Mouse (Mus musculus): ENCODE data around the gene Pla2g4c. TPM values are rescaled to one million over a fixed set of nuclear protein-coding genes. Genes with fewer than 3 reads are reported as not detected.

The Pla2g4c gene
- total RNA-seq, 1 experiment: 2.9 TPM

DNA sequence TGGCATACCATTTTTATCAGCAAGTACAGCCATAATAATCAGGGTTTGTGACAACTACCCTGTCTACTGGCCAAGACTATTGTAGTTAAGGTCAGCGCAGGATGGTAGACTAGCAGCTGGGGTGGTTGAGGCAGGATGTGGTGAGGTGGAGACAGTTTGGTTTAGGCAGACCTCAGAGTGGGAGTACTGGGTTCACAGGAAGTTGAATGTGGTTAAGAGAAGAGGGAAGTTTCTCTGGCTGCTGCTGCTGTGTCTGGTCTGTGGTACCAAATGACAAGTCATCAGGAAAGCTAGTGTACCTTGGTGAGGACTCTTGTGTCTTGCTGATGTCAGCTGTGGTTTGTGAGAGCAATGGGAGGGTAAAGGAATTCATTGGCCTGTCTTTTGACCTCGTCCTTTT, 21.7 kb upstream of the Pla2g4c start:
- Histone ChIP-seq H3K4me3 (ENCODE audit: insufficient read depth in 1 of 2, low read depth in 1 of 2, low read length in 2 of 2, poor library complexity in 1 of 2, severe bottlenecking in 1 of 2) (no peak overlapping the region), H3K9me3 (ENCODE audit: control insufficient read depth, insufficient read depth, low read depth, low read length) (peaks cover 3% of the 10 kb centered on the region; the same call in 1 of the 2 replicates), H3K9ac (ENCODE audit: insufficient read depth, low read depth, low read length, poor library complexity, severe bottlenecking) (no peak overlapping the region), H3K4me1 (ENCODE audit: control insufficient read depth in 2 of 2, insufficient read depth in 2 of 2, low read length in 2 of 2, poor library complexity in 1 of 2) (0 out of 4 replicates have a peak, but pooled peaks cover 0 to 2% of the 10 kb centered on the region in 2 experiments), H3K36me3 (ENCODE audit: control insufficient read depth, insufficient read depth, low read length, poor library complexity, severe bottlenecking) (peaks cover 74% of the 10 kb centered on the region), H3K27ac (ENCODE audit: insufficient read depth, low read depth, low read length, poor library complexity, severe bottlenecking) (no peak overlapping the region)
- TF ChIP-seq CHD2 (IDR thresholded peaks at IDR 0.05; ENCODE audit: low read depth, low read length) (no peak), ZNF384 (IDR thresholded peaks at IDR 0.05; ENCODE audit: low read depth, low read length) (no peak), MAFK (IDR thresholded peaks at IDR 0.05; ENCODE audit: insufficient read depth, low read depth, low read length) (no peak), ZC3H11A (IDR thresholded peaks at IDR 0.05; ENCODE audit: borderline replicate concordance, low read depth, low read length) (no peak), HCFC1 (IDR thresholded peaks at IDR 0.05; ENCODE audit: borderline replicate concordance, insufficient read depth, low read length) (no peak)
- in situ Hi-C loops (cut with MboI; ENCODE audit: low sequenced_read_pairs in 2 of 2, unreplicated experiment in 2 of 2): no loop called here
- no peak for DNase-seq (ENCODE audit: low read depth, low spot score)

- Histone ChIP-seq H3K4me1 (ENCODE audit: control insufficient read depth in 2 of 2, insufficient read depth in 2 of 2, low read length in 2 of 2, poor library complexity in 1 of 2) (0 out of 4 replicates have a peak, but pooled peaks cover 0 to 2% of the 10 kb centered on the region in 2 experiments), H3K9ac (ENCODE audit: insufficient read depth, low read depth, low read length, poor library complexity, severe bottlenecking) (no peak overlapping the region), H3K36me3 (ENCODE audit: control insufficient read depth, insufficient read depth, low read length, poor library complexity, severe bottlenecking) (peaks cover 76% of the 10 kb centered on the region), H3K4me3 (ENCODE audit: insufficient read depth in 1 of 2, low read depth in 1 of 2, low read length in 2 of 2, poor library complexity in 1 of 2, severe bottlenecking in 1 of 2) (no peak overlapping the region), H3K27ac (ENCODE audit: insufficient read depth, low read depth, low read length, poor library complexity, severe bottlenecking) (no peak overlapping the region), H3K9me3 (ENCODE audit: control insufficient read depth, insufficient read depth, low read depth, low read length) (peaks cover 4% of the 10 kb centered on the region; the same call in 1 of the 2 replicates)
- TF ChIP-seq ZNF384 (IDR thresholded peaks at IDR 0.05; ENCODE audit: low read depth, low read length) (no peak), HCFC1 (IDR thresholded peaks at IDR 0.05; ENCODE audit: borderline replicate concordance, insufficient read depth, low read length) (no peak), ZC3H11A (IDR thresholded peaks at IDR 0.05; ENCODE audit: borderline replicate concordance, low read depth, low read length) (no peak), MAFK (IDR thresholded peaks at IDR 0.05; ENCODE audit: insufficient read depth, low read depth, low read length) (no peak), CHD2 (IDR thresholded peaks at IDR 0.05; ENCODE audit: low read depth, low read length) (no peak)
- in situ Hi-C loops (cut with MboI; ENCODE audit: low sequenced_read_pairs in 2 of 2, unreplicated experiment in 2 of 2): no loop called here
- no peak for DNase-seq (ENCODE audit: low read depth, low spot score)
Observed at GRCm38 (mm10) chr7:13303372-13303771, 21.1 kb upstream of the Pla2g4c start.

DNA sequence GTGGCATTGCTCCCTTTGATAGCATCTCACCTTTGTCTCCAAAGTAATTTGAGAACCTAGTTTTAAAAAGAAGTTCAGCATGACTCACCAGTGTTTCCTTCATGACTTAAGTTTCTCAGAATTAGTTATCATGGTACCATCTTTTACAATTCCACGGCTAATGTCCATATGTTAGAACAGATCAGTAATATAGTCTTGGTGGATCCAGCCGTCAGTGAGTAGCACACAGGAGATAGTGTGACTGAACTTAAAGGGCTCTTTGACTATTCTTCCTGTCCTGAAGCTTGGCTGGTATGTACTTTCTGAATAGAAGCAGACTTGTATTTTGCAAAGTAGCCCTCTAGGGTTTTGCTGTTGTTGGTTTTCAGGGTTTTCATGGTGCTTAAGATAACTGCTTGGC, 15.0 kb upstream of the Pla2g4c start:
- in situ Hi-C loops (cut with MboI; ENCODE audit: low sequenced_read_pairs in 2 of 2, unreplicated experiment in 2 of 2): no loop called here
- Histone ChIP-seq H3K9ac (ENCODE audit: insufficient read depth, low read depth, low read length, poor library complexity, severe bottlenecking) (no peak overlapping the region), H3K27ac (ENCODE audit: insufficient read depth, low read depth, low read length, poor library complexity, severe bottlenecking) (no peak overlapping the region), H3K4me1 (ENCODE audit: control insufficient read depth in 2 of 2, insufficient read depth in 2 of 2, low read length in 2 of 2, poor library complexity in 1 of 2) (no peaks in the 10 kb centered on the region), H3K36me3 (ENCODE audit: control insufficient read depth, insufficient read depth, low read length, poor library complexity, severe bottlenecking) (peaks cover 80% of the 10 kb centered on the region), H3K4me3 (ENCODE audit: insufficient read depth in 1 of 2, low read depth in 1 of 2, low read length in 2 of 2, poor library complexity in 1 of 2, severe bottlenecking in 1 of 2) (no peak overlapping the region), H3K9me3 (ENCODE audit: control insufficient read depth, insufficient read depth, low read depth, low read length) (peaks cover 4% of the 10 kb centered on the region; the same call in 1 of the 2 replicates)
- no peak for TF ChIP-seq HCFC1 (IDR thresholded peaks at IDR 0.05; ENCODE audit: borderline replicate concordance, insufficient read depth, low read length)
- no peak for TF ChIP-seq ZNF384 (IDR thresholded peaks at IDR 0.05; ENCODE audit: low read depth, low read length)
- TF ChIP-seq CHD2 (IDR thresholded peaks at IDR 0.05; ENCODE audit: low read depth, low read length): no peak
- no peak for TF ChIP-seq MAFK (IDR thresholded peaks at IDR 0.05; ENCODE audit: insufficient read depth, low read depth, low read length)
- no peak for TF ChIP-seq ZC3H11A (IDR thresholded peaks at IDR 0.05; ENCODE audit: borderline replicate concordance, low read depth, low read length)
- DNase-seq (ENCODE audit: low read depth, low spot score): no peak

GRCm38 (mm10) chr7:13310493-13311199, 13.8 kb upstream of the Pla2g4c start:
- H3K36me3 ChIP-seq (ENCODE audit: control insufficient read depth, insufficient read depth, low read length, poor library complexity, severe bottlenecking): peaks cover 72% of the 10 kb centered on the region
- TF ChIP-seq CHD2 (IDR thresholded peaks at IDR 0.05; ENCODE audit: low read depth, low read length): no peak
- no peak for TF ChIP-seq HCFC1 (IDR thresholded peaks at IDR 0.05; ENCODE audit: borderline replicate concordance, insufficient read depth, low read length)
- no peak for TF ChIP-seq ZC3H11A (IDR thresholded peaks at IDR 0.05; ENCODE audit: borderline replicate concordance, low read depth, low read length)
- no peak for TF ChIP-seq MAFK (IDR thresholded peaks at IDR 0.05; ENCODE audit: insufficient read depth, low read depth, low read length)
- no peak for TF ChIP-seq ZNF384 (IDR thresholded peaks at IDR 0.05; ENCODE audit: low read depth, low read length)
- H3K4me3 ChIP-seq (ENCODE audit: insufficient read depth in 1 of 2, low read depth in 1 of 2, low read length in 2 of 2, poor library complexity in 1 of 2, severe bottlenecking in 1 of 2): no peak overlapping the region
- no peak overlapping the region for H3K9ac ChIP-seq (ENCODE audit: insufficient read depth, low read depth, low read length, poor library complexity, severe bottlenecking)
- H3K27ac ChIP-seq (ENCODE audit: insufficient read depth, low read depth, low read length, poor library complexity, severe bottlenecking): no peak overlapping the region
- in situ Hi-C loops (cut with MboI; ENCODE audit: low sequenced_read_pairs in 2 of 2, unreplicated experiment in 2 of 2): no loop called here
- no peak for DNase-seq (ENCODE audit: low read depth, low spot score)
- peaks cover 4% of the 10 kb centered on the region; the same call in 1 of the 2 replicates for H3K9me3 ChIP-seq (ENCODE audit: control insufficient read depth, insufficient read depth, low read depth, low read length)
- H3K4me1 ChIP-seq (ENCODE audit: control insufficient read depth in 2 of 2, insufficient read depth in 2 of 2, low read length in 2 of 2, poor library complexity in 1 of 2): no peaks in the 10 kb centered on the region
